Mouse (Mus musculus): ENCODE measurements at regions not wholly inside any gene's neighbourhood (a gene's known extent, or its start where the extent isn't known, plus 50 kb on each side); places are given as distances from the start of the nearest gene placed in this dataset.
"Not testable (repeated sequence)": the region's sequence is repeated elsewhere in the genome, so short reads cannot be mapped to it uniquely, and the experiment has no call there.

- DNase-seq (ENCODE audit: low spot score) = no peak
These were observed 162.1 kb downstream of the Trib2 start for GRCm38 (mm10) chr12:15654585-15654984.

GRCm38 (mm10) chr12:15653357-15653763 is 163.4 kb downstream of the Trib2 start:
- no peak for DNase-seq (ENCODE audit: low spot score)

- DNase-seq (ENCODE audit: low spot score) = no peak
These were observed 165.4 kb downstream of the Trib2 start for GRCm38 (mm10) chr12:15651293-15651692.

GRCm38 (mm10) chr12:15649906-15650305 is 166.8 kb downstream of the Trib2 start:
- DNase-seq (ENCODE audit: low spot score) = no peak

GRCm38 (mm10) chr12:15649226-15649625 is 167.5 kb downstream of the Trib2 start:
- DNase-seq (ENCODE audit: low spot score) = no peak

GRCm38 (mm10) chr12:15644074-15644672 is 172.5 kb downstream of the Trib2 start:
- DNase-seq (ENCODE audit: low spot score) = no peak

- DNase-seq (ENCODE audit: low spot score) = no peak
These were observed 173.1 kb downstream of the Trib2 start for GRCm38 (mm10) chr12:15643669-15644068.

- no peak for DNase-seq (ENCODE audit: low spot score)
These were observed 176.4 kb downstream of the Trib2 start for GRCm38 (mm10) chr12:15640320-15640719.

GRCm38 (mm10) chr12:15629971-15630370 is 186.8 kb downstream of the Trib2 start:
- no peak for DNase-seq (ENCODE audit: low spot score)

- DNase-seq (ENCODE audit: low spot score) = no peak
These were observed 197.2 kb downstream of the Trib2 start for GRCm38 (mm10) chr12:15619521-15619920.

GRCm38 (mm10) chr12:15617312-15617711 is 199.4 kb downstream of the Trib2 start:
- no peak for DNase-seq (ENCODE audit: low spot score)

- no peak for DNase-seq (ENCODE audit: low spot score)
These were observed 204.7 kb downstream of the Trib2 start for GRCm38 (mm10) chr12:15611847-15612580.

GRCm38 (mm10) chr12:15607091-15607490 is 209.6 kb downstream of the Trib2 start:
- no peak for DNase-seq (ENCODE audit: low spot score)

- DNase-seq (ENCODE audit: low spot score) = no peak
These were observed 210.6 kb downstream of the Trib2 start for GRCm38 (mm10) chr12:15606095-15606494.

GRCm38 (mm10) chr12:15604630-15605029 is 212.1 kb downstream of the Trib2 start:
- DNase-seq (ENCODE audit: low spot score) = no peak

GRCm38 (mm10) chr12:15603885-15604284 is 212.8 kb downstream of the Trib2 start:
- no peak for DNase-seq (ENCODE audit: low spot score)

- DNase-seq (ENCODE audit: low spot score) = no peak
These were observed 213.4 kb downstream of the Trib2 start for GRCm38 (mm10) chr12:15603319-15603718.

- DNase-seq (ENCODE audit: low spot score) = no peak
These were observed 222.0 kb downstream of the Trib2 start for GRCm38 (mm10) chr12:15594704-15595103.

GRCm38 (mm10) chr12:15587864-15588263 is 228.9 kb downstream of the Trib2 start:
- DNase-seq (ENCODE audit: low spot score) = not testable (repeated sequence)

- no peak for DNase-seq (ENCODE audit: low spot score)
These were observed 229.8 kb downstream of the Trib2 start for GRCm38 (mm10) chr12:15586706-15587442.

- no peak for DNase-seq (ENCODE audit: low spot score)
These were observed 230.9 kb downstream of the Trib2 start for GRCm38 (mm10) chr12:15585845-15586244.

GRCm38 (mm10) chr12:15584721-15585120 is 232.0 kb downstream of the Trib2 start:
- DNase-seq (ENCODE audit: low spot score) = no peak

GRCm38 (mm10) chr12:15566785-15567109 is 250.0 kb downstream of the Trib2 start:
- no peak for DNase-seq (ENCODE audit: low spot score)
